8 mouse cellular contexts compared by ENCODE assay signal in the genomic region with DNA sequence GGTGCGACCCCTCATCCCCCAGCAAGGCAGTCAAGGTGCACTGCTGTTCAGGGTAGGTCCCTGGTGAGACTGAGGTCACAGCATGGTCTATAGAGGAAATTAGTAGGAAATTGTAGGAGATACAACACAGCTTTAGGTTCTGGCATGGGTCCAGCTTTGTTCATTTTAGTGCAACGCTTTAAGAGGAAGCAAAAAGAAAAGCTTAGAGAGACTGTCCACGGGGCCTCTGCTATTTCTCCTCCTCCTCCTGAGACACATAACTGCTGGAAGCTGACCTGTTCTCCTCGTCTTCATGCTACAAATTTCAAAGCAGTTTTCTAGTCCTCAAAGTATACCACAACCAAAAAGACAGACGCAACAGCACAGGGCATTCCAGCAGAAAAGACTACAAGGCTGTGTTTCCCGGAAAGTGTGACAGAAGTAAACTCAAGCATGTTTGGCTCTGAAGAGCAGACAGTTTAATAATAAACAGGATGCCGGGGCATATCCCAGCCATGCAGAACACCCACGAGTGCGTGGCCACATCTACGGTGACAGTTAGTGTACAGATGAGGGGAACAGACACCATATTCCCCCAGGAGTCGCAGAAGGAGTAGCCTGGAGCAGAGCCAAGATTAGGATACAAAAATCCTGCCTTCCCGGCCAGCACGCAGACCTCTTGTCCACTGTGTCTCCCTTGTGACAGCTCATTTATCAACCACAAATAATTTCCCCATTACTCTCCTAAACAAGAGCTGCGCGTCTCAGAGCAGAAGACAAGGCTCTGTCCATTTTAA. TPM values are rescaled to one million over a fixed set of nuclear protein-coding genes. Genes with fewer than 3 reads are reported as not detected.
A peak's percentile ranks its signal among the peaks of the same experiment; 100 is the strongest.
DNase-seq lines count a peak whose midpoint lies in the region; ATAC-seq and TF ChIP-seq lines count a peak whose summit lies in the region.

No protein-coding gene starts in this region.

- DNase-seq in forebrain, embryonic 11.5 days (ENCODE audit: low spot score): no peak
- peak; percentile 56 to 62 for DNase-seq in cerebellum, adult 2 months

- TF ChIP-seq POLR2A in cerebellum, adult 2 months (IDR thresholded peaks at IDR 0.05; ENCODE audit: borderline replicate concordance, insufficient read depth, low read length): no peak

- H3K36me3 ChIP-seq in forebrain, embryonic 13.5 days (ENCODE audit: poor library complexity, severe bottlenecking): no peaks in the 10 kb centered on the region
- H3K36me3 ChIP-seq in forebrain, embryonic 11.5 days (ENCODE audit: control insufficient read depth, insufficient read depth, low read length): no peaks in the 10 kb centered on the region
- H3K36me3 ChIP-seq in heart, embryonic 13.5 days: peaks cover 12% of the 10 kb centered on the region
- peaks cover 13% of the 10 kb centered on the region; the same call in 1 of the 2 replicates for H3K36me3 ChIP-seq in kidney, embryonic 16.5 days (ENCODE audit: insufficient read depth, low read length)
- peaks cover 12% of the 10 kb centered on the region for H3K36me3 ChIP-seq in limb, embryonic 13.5 days
- no peaks in the 10 kb centered on the region for H3K36me3 ChIP-seq in neural tube, embryonic 12.5 days

- TF ChIP-seq CTCF in cerebellum, adult 2 months (IDR thresholded peaks at IDR 0.05; ENCODE audit: borderline replicate concordance, insufficient read depth, low read depth, low read length): no peak

- H3K4me3 ChIP-seq in forebrain, embryonic 13.5 days: peak overlapping the region; percentile 12
- no peak overlapping the region for H3K4me3 ChIP-seq in forebrain, embryonic 11.5 days (ENCODE audit: low read depth, low read length)
- H3K4me3 ChIP-seq in cerebellum, adult 2 months (replicated peaks; ENCODE audit: insufficient read depth, low read depth, low read length): no peak overlapping the region
- H3K4me3 ChIP-seq in heart, embryonic 13.5 days: peak overlapping the region; percentile 21
- peak overlapping the region; percentile 3 for H3K4me3 ChIP-seq in kidney, embryonic 16.5 days (ENCODE audit: low read length)
- H3K4me3 ChIP-seq in limb, embryonic 13.5 days: 0 out of 2 replicates have a peak overlapping the region, but pooled peaks have one; percentile 8
- no peak overlapping the region for H3K4me3 ChIP-seq in neural tube, embryonic 12.5 days

- H3K4me2 ChIP-seq in forebrain, embryonic 13.5 days: peak overlapping the region; percentile 51
- no peak overlapping the region for H3K4me2 ChIP-seq in forebrain, embryonic 11.5 days (ENCODE audit: low read depth, low read length, severe bottlenecking)
- H3K4me2 ChIP-seq in heart, embryonic 13.5 days: peak overlapping the region; percentile 63
- peak overlapping the region; percentile 41 for H3K4me2 ChIP-seq in kidney, embryonic 16.5 days (replicated peaks; ENCODE audit: low read depth, low read length)
- peak overlapping the region; percentile 51 for H3K4me2 ChIP-seq in limb, embryonic 13.5 days (replicated peaks)
- H3K4me2 ChIP-seq in neural tube, embryonic 12.5 days (replicated peaks): peak overlapping the region; percentile 32

- H3K9me3 ChIP-seq in forebrain, embryonic 13.5 days (replicated peaks): no peaks in the 10 kb centered on the region
- H3K9me3 ChIP-seq in forebrain, embryonic 11.5 days (ENCODE audit: control insufficient read depth, low read length): no peaks in the 10 kb centered on the region
- no peaks in the 10 kb centered on the region for H3K9me3 ChIP-seq in heart, embryonic 13.5 days
- no peaks in the 10 kb centered on the region for H3K9me3 ChIP-seq in kidney, embryonic 16.5 days (ENCODE audit: low read length)
- no peaks in the 10 kb centered on the region for H3K9me3 ChIP-seq in limb, embryonic 13.5 days
- H3K9me3 ChIP-seq in neural tube, embryonic 12.5 days: no peaks in the 10 kb centered on the region

- H3K9ac ChIP-seq in forebrain, embryonic 13.5 days: peak overlapping the region; percentile 37
- H3K9ac ChIP-seq in forebrain, embryonic 11.5 days (ENCODE audit: low read length): no peak overlapping the region
- H3K9ac ChIP-seq in heart, embryonic 13.5 days: peak overlapping the region; percentile 68
- peak overlapping the region; percentile 29 for H3K9ac ChIP-seq in kidney, embryonic 16.5 days (replicated peaks; ENCODE audit: low read length)
- H3K9ac ChIP-seq in limb, embryonic 13.5 days: peak overlapping the region; percentile 26; the same call in 1 of the 2 replicates
- no peak overlapping the region for H3K9ac ChIP-seq in neural tube, embryonic 12.5 days

- ATAC-seq in forebrain, embryonic 13.5 days: peak; percentile 48
- ATAC-seq in forebrain, embryonic 11.5 days (replicated peaks; ENCODE audit: low FRiP score): no peak
- no peak for ATAC-seq in heart, embryonic 13.5 days (ENCODE audit: extremely low read depth, insufficient number of reproducible peaks, low FRiP score, low TSS enrichment)
- peak; percentile 89 for ATAC-seq in kidney, embryonic 16.5 days (ENCODE audit: low FRiP score, low TSS enrichment)
- ATAC-seq in limb, embryonic 13.5 days (ENCODE audit: low FRiP score, low read depth): peak; percentile 55
- peak; percentile 74 for ATAC-seq in neural tube, embryonic 12.5 days (ENCODE audit: low FRiP score, low read depth)
- ATAC-seq in monocyte, adult 5-6 weeks (replicated peaks; ENCODE audit: insufficient number of reproducible peaks, low FRiP score, low TSS enrichment, poor library complexity, severe bottlenecking): no peak

- WGBS in forebrain, embryonic 13.5 days: 35% methylated on average over 15 of the region's 15 CpGs
- WGBS in forebrain, embryonic 11.5 days: 73% methylated on average over 15 of the region's 15 CpGs
- WGBS in cerebellum, adult 2 months: 7% methylated on average over 15 of the region's 15 CpGs
- WGBS in heart, embryonic 13.5 days: 29% methylated on average over 15 of the region's 15 CpGs
- 5% methylated on average over 15 of the region's 15 CpGs for WGBS in kidney, embryonic 16.5 days
- 22% methylated on average over 15 of the region's 15 CpGs for WGBS in limb, embryonic 13.5 days
- 42% methylated on average over 15 of the region's 15 CpGs for WGBS in neural tube, embryonic 12.5 days

- H3K27me3 ChIP-seq in forebrain, embryonic 13.5 days: 0 out of 2 replicates have a peak, but pooled peaks cover 5% of the 10 kb centered on the region
- H3K27me3 ChIP-seq in forebrain, embryonic 11.5 days (ENCODE audit: control insufficient read depth, insufficient read depth, low read length): no peaks in the 10 kb centered on the region
- H3K27me3 ChIP-seq in cerebellum, adult 2 months (ENCODE audit: control insufficient read depth, insufficient read depth, low read length): no peaks in the 10 kb centered on the region
- no peaks in the 10 kb centered on the region for H3K27me3 ChIP-seq in heart, embryonic 13.5 days (replicated peaks)
- H3K27me3 ChIP-seq in kidney, embryonic 16.5 days (ENCODE audit: insufficient read depth, low read length): no peaks in the 10 kb centered on the region
- no peaks in the 10 kb centered on the region for H3K27me3 ChIP-seq in limb, embryonic 13.5 days
- no peaks in the 10 kb centered on the region for H3K27me3 ChIP-seq in neural tube, embryonic 12.5 days (replicated peaks)

- H3K27ac ChIP-seq in forebrain, embryonic 13.5 days: peak overlapping the region; percentile 61
- no peak overlapping the region for H3K27ac ChIP-seq in forebrain, embryonic 11.5 days (ENCODE audit: low read depth, low read length)
- H3K27ac ChIP-seq in cerebellum, adult 2 months (ENCODE audit: insufficient read depth, low read length): peak overlapping the region; percentile 74
- H3K27ac ChIP-seq in heart, embryonic 13.5 days (replicated peaks): peak overlapping the region; percentile 89
- peak overlapping the region; percentile 94 for H3K27ac ChIP-seq in kidney, embryonic 16.5 days (ENCODE audit: low read length)
- peak overlapping the region; percentile 75 for H3K27ac ChIP-seq in limb, embryonic 13.5 days
- peak overlapping the region; percentile 43; the same call in 1 of the 2 replicates for H3K27ac ChIP-seq in neural tube, embryonic 12.5 days

- peaks cover 29% of the 10 kb centered on the region for H3K4me1 ChIP-seq in forebrain, embryonic 13.5 days
- peaks cover 12% of the 10 kb centered on the region; the same call in 1 of the 2 replicates for H3K4me1 ChIP-seq in forebrain, embryonic 11.5 days (replicated peaks; ENCODE audit: control insufficient read depth, insufficient read depth, low read length)
- H3K4me1 ChIP-seq in cerebellum, adult 2 months (ENCODE audit: control insufficient read depth, insufficient read depth, low read length): peaks cover 51% of the 10 kb centered on the region
- peaks cover 25% of the 10 kb centered on the region for H3K4me1 ChIP-seq in heart, embryonic 13.5 days
- H3K4me1 ChIP-seq in kidney, embryonic 16.5 days (ENCODE audit: insufficient read depth, low read length): peaks cover 46% of the 10 kb centered on the region
- peaks cover 51% of the 10 kb centered on the region for H3K4me1 ChIP-seq in limb, embryonic 13.5 days
- peaks cover 22% of the 10 kb centered on the region for H3K4me1 ChIP-seq in neural tube, embryonic 12.5 days

RNA-seq across cellular contexts. Expression of gene Cnksr3, which starts 53.6 kb away (rescaled TPM):
- 3.8 and 4.2 TPM in 2 replicates for polyA plus RNA-seq in forebrain, embryonic 13.5 days (2015; fragmentation: Nextera tagmentation; extraction: Ambion mirVana)
- 8.5 and 8.8 TPM in 2 replicates for polyA plus RNA-seq in forebrain, embryonic 11.5 days (2014; fragmentation: Nextera tagmentation; extraction: Ambion mirVana)
- polyA plus RNA-seq in cerebellum, adult 2 months (2012; rRNA removed): 35.9 and 43.3 TPM in 2 replicates
- 5.9 and 6.3 TPM in 2 replicates for polyA plus RNA-seq in heart, embryonic 13.5 days (2015; fragmentation: Nextera tagmentation; extraction: Ambion mirVana)
- 18.5 and 19.9 TPM in 2 replicates for polyA plus RNA-seq in kidney, embryonic 16.5 days (2015; fragmentation: Nextera tagmentation; extraction: Ambion mirVana)
- 11.7 and 12.7 TPM in 2 replicates for polyA plus RNA-seq in limb, embryonic 13.5 days (2015; fragmentation: Nextera tagmentation; extraction: Ambion mirVana)
- 6.7 and 7.3 TPM in 2 replicates for polyA plus RNA-seq in neural tube, embryonic 12.5 days (2016; fragmentation: Nextera tagmentation; extraction: Ambion mirVana)
- total RNA-seq in monocyte, adult 5-6 weeks (2017): 5.4 to 7.1 TPM (median 6.8 TPM) in 3 replicates

Comparison
In these comparisons a context has a peak if more than half of its experiments do, and no peak if none do; other contexts are left out.
1. ATAC-seq: peak in forebrain, embryonic 13.5 days (single experiment), kidney, embryonic 16.5 days (single experiment), limb, embryonic 13.5 days (single experiment) and neural tube, embryonic 12.5 days (single experiment); none in forebrain, embryonic 11.5 days (single experiment), heart, embryonic 13.5 days (single experiment) and monocyte, adult 5-6 weeks (single experiment).
2. H3K4me3 ChIP-seq: peak in forebrain, embryonic 13.5 days (single experiment), heart, embryonic 13.5 days (single experiment), kidney, embryonic 16.5 days (single experiment) and limb, embryonic 13.5 days (single experiment); none in forebrain, embryonic 11.5 days (single experiment), cerebellum, adult 2 months (single experiment) and neural tube, embryonic 12.5 days (single experiment).
3. H3K9ac ChIP-seq: peak in forebrain, embryonic 13.5 days (single experiment), heart, embryonic 13.5 days (single experiment), kidney, embryonic 16.5 days (single experiment) and limb, embryonic 13.5 days (single experiment); none in forebrain, embryonic 11.5 days (single experiment) and neural tube, embryonic 12.5 days (single experiment).